18 mouse cellular contexts compared by ENCODE assay signal in genomic region chr11:59159099-59159498, GRCm38 (mm10). TPM values are rescaled to one million over a fixed set of nuclear protein-coding genes. Genes with fewer than 3 reads are reported as not detected.
"Had no signal": no experiment of that assay in that cellular context is flagged by ENCODE, and none has a peak within 500 bp of the region (broad histone marks: within the 10 kb centered on the region; RNA-seq: fewer than 3 reads in every experiment).

No protein-coding gene starts in this region.

- H3K4me2 ChIP-seq: lung, embryonic 14.5 days; midbrain, embryonic 11.5 days; midbrain, embryonic 13.5 days; midbrain, embryonic 15.5 days; neural tube, embryonic 12.5 days had no signal

- DNase-seq: lung, adult 18-20 months; lung, embryonic 14.5 days; lung, postnatal 14 days; lung, postnatal 36 days; right cerebral cortex, postnatal 14 days; thymus, adult 2 months; thymus, postnatal 25 days; thymus, postnatal 4 days had no signal

- H3K9me3 ChIP-seq: megakaryocyte, embryonic 14.5 days; midbrain, embryonic 13.5 days; midbrain, embryonic 15.5 days; neural tube, embryonic 12.5 days had no signal

- H3K4me3 ChIP-seq: megakaryocyte, embryonic 14.5 days; midbrain, embryonic 13.5 days; midbrain, embryonic 15.5 days; neural tube, embryonic 12.5 days had no signal

- ATAC-seq: midbrain, embryonic 13.5 days; midbrain, embryonic 15.5 days had no signal

- H3K27ac ChIP-seq: macrophage; midbrain, embryonic 13.5 days; midbrain, embryonic 15.5 days; neural tube, embryonic 12.5 days had no signal

- H3K9ac ChIP-seq: lung, embryonic 14.5 days; midbrain, embryonic 13.5 days; midbrain, embryonic 15.5 days; neural tube, embryonic 12.5 days had no signal

- H3K27me3 ChIP-seq: megakaryocyte, embryonic 14.5 days; midbrain, embryonic 13.5 days; midbrain, embryonic 15.5 days; neural tube, embryonic 12.5 days had no signal

RNA-seq across cellular contexts. Expression of gene Gjc2, which starts 23.9 kb away (rescaled TPM):
- total RNA-seq: megakaryocyte progenitor cell, adult 5-6 weeks; monocyte, adult 5-6 weeks; neutrophil, adult 5-6 weeks had no signal
- polyA plus RNA-seq: macrophage; midbrain, embryonic 11.5 days; midbrain, embryonic 13.5 days; neural tube, embryonic 14.5 days had no signal
